Mouse (Mus musculus) bone marrow macrophage, adult 2 months (primary cell): ENCODE data around the gene Snapc4. TPM values are rescaled to one million over a fixed set of nuclear protein-coding genes. Genes with fewer than 3 reads are reported as not detected.

Experiments used
- H3K27ac ChIP-seq: 2 replicates; pipeline ENCODE4 v1.5.1; 2012; ENCODE audit warnings: low read depth, low read length; ENCODE audit not compliant: insufficient read depth
- H3K4me1 ChIP-seq: 2 replicates; pipeline ENCODE4 v1.6.1; 2012; ENCODE audit warnings: low read length; ENCODE audit not compliant: control insufficient read depth, insufficient read depth
- H3K4me3 ChIP-seq: 2 replicates; pipeline ENCODE4 v1.5.1; 2012; ENCODE audit warnings: mild to moderate bottlenecking, low read length, moderate library complexity; ENCODE audit not compliant: insufficient read depth
- CTCF ChIP-seq: IDR thresholded peaks from 2 replicates; pipeline ENCODE4 v1.5.1; 2012; ENCODE audit warnings: low read depth, mild to moderate bottlenecking, low read length, moderate library complexity
- POLR2A ChIP-seq: IDR thresholded peaks from 2 replicates; pipeline ENCODE4 v1.6.1; 2012; ENCODE audit warnings: mild to moderate bottlenecking, low read depth, low read length, borderline replicate concordance
- polyA plus RNA-seq: library from polyadenylated mRNA; stranded (reverse); fragments of >200 nt; gene quantifications from 2 replicates; pipeline ENCODE4 v1.2.4, GENCODE M21; 2012; ENCODE audit not compliant: missing spikeins, insufficient read depth, insufficient read length

The Snapc4 gene
- polyA plus RNA-seq, 1 experiment, result 16.3 TPM

DNA sequence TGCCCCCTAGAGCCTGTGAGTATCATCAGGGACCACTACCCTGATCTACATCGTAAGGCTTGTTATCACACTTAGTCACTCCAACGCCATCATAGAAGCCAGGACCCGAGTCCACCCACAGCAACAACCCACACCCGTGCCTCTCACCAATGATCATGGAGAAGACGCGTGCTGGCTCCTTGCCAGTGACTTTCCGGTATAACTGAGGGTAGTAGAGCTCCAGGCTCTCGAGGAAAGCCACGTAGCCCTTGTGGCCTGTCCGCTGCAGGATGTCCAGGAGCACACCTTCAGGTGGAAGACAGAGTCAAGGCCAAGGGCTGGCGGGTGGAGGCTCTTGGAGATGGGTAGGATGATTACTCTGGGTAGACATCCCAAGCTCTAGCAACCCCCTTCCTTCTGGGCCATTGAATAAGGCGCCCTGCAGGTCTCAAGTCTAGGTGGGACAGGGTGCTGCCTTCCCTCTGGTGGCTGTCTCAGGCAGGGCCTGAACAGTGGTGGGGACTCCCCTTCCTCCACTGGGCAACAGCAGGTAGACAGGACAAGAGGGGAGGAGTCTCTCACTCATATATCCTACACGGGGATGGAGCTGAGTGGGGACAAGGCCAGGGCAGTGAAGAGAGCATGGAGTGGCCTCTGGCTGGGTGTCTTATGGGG, 21.7 kb downstream of the Snapc4 start:
- no peak overlapping the region for H3K27ac ChIP-seq
- H3K4me3 ChIP-seq, result 0 out of 2 replicates have a peak overlapping the region, but pooled peaks have one; percentile 77
- TF ChIP-seq POLR2A (no peak), CTCF (no peak)
- peaks cover 26% of the 10 kb centered on the region for H3K4me1 ChIP-seq

DNA sequence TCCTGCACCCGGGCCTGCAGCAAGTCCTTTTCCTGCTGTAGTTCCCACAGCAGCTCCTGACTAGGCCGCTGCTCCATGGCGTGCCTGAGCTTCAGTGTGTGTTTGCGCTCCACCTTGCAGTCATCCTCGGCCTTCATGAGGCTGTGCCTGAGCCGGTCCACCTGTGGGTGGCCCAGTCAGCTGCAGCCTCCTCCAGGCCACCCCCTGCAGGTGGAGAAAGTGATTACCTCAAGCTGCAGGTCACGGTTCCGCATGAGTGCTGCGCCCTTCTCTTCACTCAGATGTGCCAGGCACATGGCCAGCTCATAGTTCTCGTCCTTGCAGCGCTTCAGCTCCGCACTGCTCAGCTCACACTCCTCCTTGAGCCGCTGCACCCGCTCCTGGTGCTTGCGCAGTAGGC, 23.0 kb downstream of the Snapc4 start:
- TF ChIP-seq CTCF, result no peak
- TF ChIP-seq POLR2A, result no peak
- Histone ChIP-seq H3K27ac (no peak overlapping the region), H3K4me3 (no peak overlapping the region), H3K4me1 (peaks cover 31% of the 10 kb centered on the region)

DNA sequence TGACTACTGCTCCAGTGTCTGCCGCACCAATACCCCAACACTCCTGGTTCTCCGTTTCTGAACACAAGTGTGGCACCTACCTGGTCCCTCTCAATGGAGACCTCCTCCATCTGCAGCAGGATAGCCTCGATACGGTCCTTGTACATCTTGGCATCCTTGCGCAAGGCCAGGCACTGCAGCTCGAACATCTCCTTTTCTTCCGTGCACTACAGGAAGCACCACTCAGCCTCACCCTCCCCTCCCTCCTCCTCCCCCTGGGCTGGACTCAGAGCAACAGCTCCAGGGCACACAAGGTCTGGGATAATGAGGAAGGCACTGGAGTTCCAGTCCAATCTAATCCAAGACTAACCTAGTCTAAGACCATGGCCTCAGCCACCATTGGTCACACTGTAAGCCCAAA, 23.8 kb downstream of the Snapc4 start:
- Histone ChIP-seq H3K4me1 (peaks cover 31% of the 10 kb centered on the region), H3K4me3 (no peak overlapping the region), H3K27ac (no peak overlapping the region)
- TF ChIP-seq CTCF (no peak), POLR2A (no peak)

DNA sequence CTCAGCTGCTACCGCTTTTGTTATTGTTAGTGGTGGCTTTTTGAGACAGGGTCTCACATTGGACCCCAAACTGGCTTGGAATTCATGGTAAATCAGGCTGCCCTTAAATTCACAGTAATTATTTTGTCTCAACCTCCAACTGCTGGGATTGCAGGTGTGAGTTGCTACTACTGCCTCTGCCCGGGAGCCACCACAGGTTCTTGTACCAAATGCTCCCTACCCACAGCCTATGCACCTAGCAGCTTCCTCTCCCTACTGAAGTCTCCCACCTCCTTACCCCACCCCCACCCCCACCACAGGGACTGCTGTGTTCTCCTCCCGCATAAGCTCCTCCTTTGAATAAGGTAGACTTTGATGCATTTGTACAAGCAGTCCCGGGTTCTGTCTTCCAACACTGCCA, 24.2 kb downstream of the Snapc4 start:
- no peak for TF ChIP-seq POLR2A
- no peak for TF ChIP-seq CTCF
- no peak overlapping the region for H3K4me3 ChIP-seq
- peaks cover 27% of the 10 kb centered on the region for H3K4me1 ChIP-seq
- no peak overlapping the region for H3K27ac ChIP-seq

DNA sequence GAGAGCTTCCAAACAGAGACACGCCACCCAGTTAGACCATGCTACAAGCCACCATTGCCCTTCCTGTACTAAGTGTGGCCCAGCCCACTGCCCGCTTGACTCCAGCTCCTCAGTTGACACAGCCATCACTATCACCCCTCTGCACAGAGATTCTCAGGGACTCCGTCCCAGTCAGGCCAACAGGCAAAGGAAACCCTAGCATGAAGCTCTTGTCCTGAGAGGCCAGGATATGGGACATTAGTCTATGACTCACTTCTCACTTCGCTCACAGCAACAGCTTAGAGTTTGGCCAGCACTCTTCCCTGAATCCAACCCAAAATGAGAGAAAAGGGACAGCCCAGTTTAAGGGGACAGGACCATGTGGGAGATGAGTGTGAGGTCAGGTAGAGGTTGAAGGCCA, 26.1 kb downstream of the Snapc4 start:
- TF ChIP-seq CTCF (no peak), POLR2A (no peak)
- Histone ChIP-seq H3K4me1 (peaks cover 24% of the 10 kb centered on the region), H3K27ac (no peak overlapping the region), H3K4me3 (no peak overlapping the region)

DNA sequence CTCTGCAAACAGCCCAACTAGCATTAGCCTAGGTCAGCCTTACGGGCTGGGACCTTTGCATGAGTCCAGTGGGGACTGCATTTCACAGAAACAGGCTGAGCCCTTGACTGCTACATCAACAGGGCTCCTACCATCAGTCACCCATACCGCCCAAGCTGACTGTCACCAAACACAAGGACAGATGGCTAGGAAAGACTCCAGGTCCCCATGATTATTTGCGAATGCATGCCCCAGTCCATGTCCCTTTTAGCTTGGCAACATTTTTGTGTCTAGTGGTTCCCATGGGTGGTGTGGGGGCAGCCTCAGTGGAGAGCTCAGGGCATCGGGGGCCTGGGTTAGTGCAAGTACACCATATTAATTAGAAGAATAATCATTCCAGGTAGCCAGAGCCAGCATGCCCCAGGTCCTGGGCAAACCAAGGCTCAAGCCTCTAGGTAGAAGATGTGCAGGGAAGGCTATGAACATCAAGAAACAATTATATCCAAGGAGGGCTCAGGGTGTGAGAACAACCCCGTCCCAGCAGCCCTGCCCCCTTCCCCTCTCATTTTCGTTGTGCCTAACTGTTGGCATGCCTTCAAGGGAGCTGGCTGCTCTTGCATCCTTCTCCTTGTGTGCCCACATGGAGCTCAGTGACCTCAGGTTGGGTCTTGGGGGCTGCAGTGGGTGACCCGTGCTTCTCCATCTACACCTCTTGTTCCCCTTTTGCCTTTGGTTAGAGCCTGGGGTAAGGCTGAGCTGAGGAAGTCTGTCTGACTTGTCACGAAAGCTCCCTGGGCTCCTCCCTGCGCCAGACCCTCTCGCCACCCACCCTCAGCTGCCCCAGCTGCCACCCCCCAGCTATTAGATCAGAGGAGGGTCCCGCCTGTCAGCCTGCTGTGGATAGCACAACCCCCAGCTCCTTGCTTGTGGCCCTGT, 27.1 kb downstream of the Snapc4 start:
- no peak overlapping the region for H3K27ac ChIP-seq
- H3K4me3 ChIP-seq, result no peak overlapping the region
- peaks cover 26% of the 10 kb centered on the region for H3K4me1 ChIP-seq
- TF ChIP-seq POLR2A (no peak), CTCF (no peak)

DNA sequence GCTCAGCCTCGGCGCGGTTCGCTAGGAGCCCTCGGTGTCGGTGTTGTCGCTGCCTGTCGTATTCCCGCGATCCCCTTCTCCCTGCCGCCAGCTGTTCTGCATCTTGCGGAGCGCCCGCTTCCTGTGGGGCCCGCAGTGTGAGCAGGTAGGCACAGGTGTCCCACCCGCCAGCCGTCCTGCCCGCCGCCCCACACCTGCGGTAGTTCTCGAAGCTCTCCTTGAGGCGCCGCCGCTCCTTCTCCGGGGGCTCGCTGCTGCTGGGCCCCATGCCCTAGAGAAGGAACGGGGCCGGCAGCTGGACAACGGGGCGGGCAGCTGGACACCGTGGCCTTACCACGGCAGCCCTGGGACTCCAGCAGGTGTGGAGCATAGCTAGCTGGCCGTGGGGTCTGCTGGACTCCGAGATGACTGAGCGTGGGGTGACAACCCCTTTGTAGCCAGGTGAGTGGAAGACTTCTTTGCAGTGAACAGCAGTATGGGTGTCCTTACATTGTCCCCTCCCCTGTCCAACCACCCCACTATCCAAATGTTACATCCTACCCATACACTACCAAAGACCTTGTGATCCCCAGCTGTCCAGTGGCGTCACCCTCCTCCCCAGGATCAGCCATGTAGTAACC, 28.1 kb downstream of the Snapc4 start:
- H3K27ac ChIP-seq, result no peak overlapping the region
- TF ChIP-seq CTCF, result no peak
- no peak for TF ChIP-seq POLR2A
- H3K4me1 ChIP-seq, result peaks cover 28% of the 10 kb centered on the region
- H3K4me3 ChIP-seq, result peak overlapping the region; percentile 85

DNA sequence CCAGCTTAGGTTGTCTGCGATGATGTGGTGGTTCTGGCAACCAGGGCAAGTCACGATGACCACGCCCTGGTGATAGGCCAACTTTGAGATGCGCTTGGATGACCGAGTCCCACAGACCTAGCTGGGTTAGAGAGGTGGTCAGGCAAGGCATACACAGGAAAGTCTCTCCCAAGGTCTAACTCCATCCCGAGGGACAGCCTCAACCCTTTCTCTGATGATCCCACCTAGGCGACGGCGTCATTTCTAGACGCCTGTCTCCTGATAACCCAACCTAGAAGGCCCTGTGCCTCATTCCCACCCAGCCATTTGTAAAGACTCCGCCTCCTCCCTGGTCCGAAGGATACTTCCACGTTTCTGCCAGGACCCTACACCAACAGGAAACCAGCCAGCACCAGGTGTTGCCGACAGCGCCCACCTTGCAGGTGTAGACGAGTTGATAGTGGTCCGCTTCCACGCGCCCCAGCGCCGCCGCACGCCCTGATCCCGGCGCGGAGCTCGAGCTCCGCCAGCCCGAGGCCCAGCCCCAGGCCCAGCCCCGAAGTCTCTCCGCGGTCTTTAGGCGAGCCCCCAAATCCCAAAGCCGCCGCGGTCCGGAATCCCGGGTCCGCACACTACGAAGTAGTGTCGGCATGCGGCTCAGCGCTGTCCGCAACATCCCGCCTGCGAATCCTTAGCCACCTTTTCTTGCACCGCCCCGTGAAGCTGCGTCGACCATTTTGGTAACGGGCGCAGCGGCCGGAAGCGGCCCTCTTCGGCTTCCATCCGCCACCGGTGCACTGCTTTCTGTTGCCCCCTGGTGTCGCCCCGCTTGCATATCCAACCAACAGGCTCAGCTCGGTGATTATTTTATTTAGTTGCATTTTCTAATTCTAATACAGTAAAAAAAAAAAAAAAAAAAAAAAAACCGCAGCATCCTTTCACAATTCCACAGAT, 28.8 kb downstream of the Snapc4 start, which contains the start of gene Dnlz:
TSS of gene Dnlz (minus strand) at position 753 of the 933 bp plus-strand sequence.
- Histone ChIP-seq H3K4me3 (peak within 1 kb of the TSS; percentile 85), H3K4me1 (peaks cover 21% of the 10 kb centered on the region), H3K27ac (peak within 1 kb of the TSS; percentile 54)
- TF ChIP-seq CTCF (peak; percentile 37), POLR2A (0 out of 2 replicates have a peak, but pooled peaks have one; percentile 4)

DNA sequence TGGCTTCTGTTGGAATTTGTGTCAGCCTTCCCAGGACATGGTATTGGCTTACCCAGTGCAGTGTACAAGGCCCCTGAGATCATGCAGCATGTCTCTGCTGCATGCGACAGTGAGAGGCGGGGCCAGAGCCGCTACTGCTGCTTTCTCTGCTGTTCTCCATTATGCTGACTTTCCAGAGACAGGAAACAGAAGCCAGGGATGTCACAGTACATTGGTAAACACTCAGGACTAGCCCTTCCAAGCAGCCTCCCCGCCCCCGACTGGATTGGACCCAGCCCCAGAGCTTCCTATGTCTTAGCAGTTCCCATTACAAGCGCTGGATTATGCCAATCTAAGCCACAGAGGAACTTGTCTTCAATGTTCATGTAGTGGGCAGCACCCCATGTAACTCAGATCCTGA, 32.2 kb downstream of the Snapc4 start:
- Histone ChIP-seq H3K27ac (no peak overlapping the region), H3K4me1 (peaks cover 19% of the 10 kb centered on the region), H3K4me3 (no peak overlapping the region)
- TF ChIP-seq CTCF (no peak), POLR2A (no peak)
